Mouse (Mus musculus): ENCODE results near the gene Rnf185. TPM values are rescaled to one million over a fixed set of nuclear protein-coding genes. Genes with fewer than 3 reads are reported as not detected.
A peak's percentile ranks its signal among the peaks of the same experiment; 100 is the strongest.

Gene Rnf185
- total RNA-seq (2021): 10 to 100 TPM; 33.5 to 36.8 TPM
- 23.0 and 33.2 TPM in 2 replicates for polyA plus RNA-seq (2012; rRNA removed)
- long read RNA-seq, transcript Rnf185-202 (7 exons, 2,787 nt): major isoform, 23 of 28 reads
- long read RNA-seq, partial matches to known transcripts: 1 of 28 reads
- long read RNA-seq, other reads (novel, unspliced or antisense): 4 of 28 reads

- DNase-seq: peak; percentile 97
Observed at GRCm38 (mm10) chr11:3452167-3452639, at the start of gene Rnf185. Rnf185 (minus strand) TSS chr11:3452363.

- no peak for DNase-seq
Observed at GRCm38 (mm10) chr11:3497296-3497695, 45.1 kb upstream of the Rnf185 start.

- no peak for DNase-seq
Observed at GRCm38 (mm10) chr11:3496756-3497155, 44.6 kb upstream of the Rnf185 start.

GRCm38 (mm10) chr11:3495496-3495895 is 43.3 kb upstream of the Rnf185 start:
- no peak for DNase-seq

- no peak for DNase-seq
Observed at GRCm38 (mm10) chr11:3494857-3495256, 42.7 kb upstream of the Rnf185 start.

- no peak for DNase-seq
Observed at GRCm38 (mm10) chr11:3492748-3493147, 40.6 kb upstream of the Rnf185 start.

- DNase-seq: no peak
Observed at GRCm38 (mm10) chr11:3489036-3489435, 36.9 kb upstream of the Rnf185 start.

GRCm38 (mm10) chr11:3487952-3488570 is 35.9 kb upstream of the Rnf185 start, which contains the start of gene Pla2g3:
Pla2g3 (plus strand) TSS chr11:3488284.
- no peak for DNase-seq

- no peak for DNase-seq
Observed at GRCm38 (mm10) chr11:3486349-3486748, 34.2 kb upstream of the Rnf185 start.

GRCm38 (mm10) chr11:3483980-3484642 is 31.9 kb upstream of the Rnf185 start:
- DNase-seq: peak; percentile 36

- DNase-seq: no peak
Observed at GRCm38 (mm10) chr11:3475489-3475888, 23.3 kb upstream of the Rnf185 start.

GRCm38 (mm10) chr11:3474480-3475115 is 22.4 kb upstream of the Rnf185 start:
- DNase-seq: peak; percentile 42

- peak; percentile 82 for DNase-seq
Observed at GRCm38 (mm10) chr11:3472484-3472883, 20.3 kb upstream of the Rnf185 start.

- DNase-seq: no peak
Observed at GRCm38 (mm10) chr11:3471448-3471850, 19.3 kb upstream of the Rnf185 start.

GRCm38 (mm10) chr11:3462846-3463245 is 10.7 kb upstream of the Rnf185 start:
- DNase-seq: no peak

GRCm38 (mm10) chr11:3459105-3459468 is 6.9 kb upstream of the Rnf185 start:
- DNase-seq: no peak

- no peak for DNase-seq
Observed at GRCm38 (mm10) chr11:3458428-3459104, 6.4 kb upstream of the Rnf185 start.

GRCm38 (mm10) chr11:3456354-3456753 is 4.2 kb upstream of the Rnf185 start:
- peak; percentile 53 for DNase-seq

GRCm38 (mm10) chr11:3454506-3454905 is 2.3 kb upstream of the Rnf185 start:
- no peak for DNase-seq

GRCm38 (mm10) chr11:3453467-3453866 is 1.3 kb upstream of the Rnf185 start:
- DNase-seq: no peak

- no peak for DNase-seq
Observed at GRCm38 (mm10) chr11:3452769-3453168, 606 bp upstream of the Rnf185 start.

GRCm38 (mm10) chr11:3451701-3452163 is 431 bp downstream of the Rnf185 start:
- DNase-seq: no peak
